Mouse (Mus musculus): ENCODE measurements around the gene Kdm4d. TPM values are rescaled to one million over a fixed set of nuclear protein-coding genes. Genes with fewer than 3 reads are reported as not detected.

The Kdm4d gene
- polyA plus RNA-seq (2014; fragmentation: Nextera tagmentation; extraction: Ambion mirVana), result 0.34 and 0.58 TPM in 2 replicates

- Histone ChIP-seq H3K9ac (ENCODE audit: low read length) (peak within 1 kb of the TSS; percentile 83), H3K27ac (ENCODE audit: low read depth) (peak within 1 kb of the TSS; percentile 72), H3K9me3 (ENCODE audit: control insufficient read depth, low read length) (no peaks in the 10 kb centered on the region), H3K4me2 (ENCODE audit: low read length) (peak within 1 kb of the TSS; percentile 81), H3K4me3 (ENCODE audit: low read depth, low read length) (peak within 1 kb of the TSS; percentile 85), H3K27me3 (replicated peaks; ENCODE audit: control insufficient read depth, insufficient read depth, low read length) (no peaks in the 10 kb centered on the region), H3K4me1 (replicated peaks; ENCODE audit: control insufficient read depth, insufficient read depth, low read length) (peaks cover 11% of the 10 kb centered on the region; the same call in 1 of the 2 replicates), H3K36me3 (ENCODE audit: control insufficient read depth, insufficient read depth, low read length) (peaks cover 35% of the 10 kb centered on the region)
- under 1% methylated on average over 59 of the region's 59 CpGs for WGBS
- DNase-seq (ENCODE audit: low spot score), result peak; percentile 97
- peak; percentile 99 for ATAC-seq (replicated peaks; ENCODE audit: low FRiP score, low TSS enrichment, low read depth)
These were observed at the start of gene Kdm4d, which contains the start of gene Cwc15 for GRCm38 (mm10) chr9:14500023-14500915. TSS of gene Kdm4d (minus strand) at chr9:14500482. TSS of gene Cwc15 (plus strand) at chr9:14500617.

- 73% methylated on average over 11 of the region's 11 CpGs for WGBS
- H3K4me1 ChIP-seq (replicated peaks; ENCODE audit: control insufficient read depth, insufficient read depth, low read length), result peaks cover 6% of the 10 kb centered on the region; the same call in 1 of the 2 replicates
- no peak overlapping the region for H3K27ac ChIP-seq (ENCODE audit: low read depth)
- H3K27me3 ChIP-seq (replicated peaks; ENCODE audit: control insufficient read depth, insufficient read depth, low read length), result no peaks in the 10 kb centered on the region
- 0 out of 2 replicates have a peak, but pooled peaks have one; percentile 32 for ATAC-seq (replicated peaks; ENCODE audit: low FRiP score, low TSS enrichment, low read depth)
- no peak overlapping the region for H3K4me3 ChIP-seq (ENCODE audit: low read depth, low read length)
- H3K9me3 ChIP-seq (ENCODE audit: control insufficient read depth, low read length), result no peaks in the 10 kb centered on the region
- H3K36me3 ChIP-seq (ENCODE audit: control insufficient read depth, insufficient read depth, low read length), result peaks cover 90% of the 10 kb centered on the region
- no peak overlapping the region for H3K9ac ChIP-seq (ENCODE audit: low read length)
- no peak overlapping the region for H3K4me2 ChIP-seq (ENCODE audit: low read length)
- no peak for DNase-seq (ENCODE audit: low spot score)
These were observed 48.1 kb upstream of the Kdm4d start for GRCm38 (mm10) chr9:14548366-14548761.

- Histone ChIP-seq H3K4me3 (ENCODE audit: low read depth, low read length) (no peak overlapping the region), H3K27ac (ENCODE audit: low read depth) (no peak overlapping the region), H3K27me3 (replicated peaks; ENCODE audit: control insufficient read depth, insufficient read depth, low read length) (no peaks in the 10 kb centered on the region), H3K9me3 (ENCODE audit: control insufficient read depth, low read length) (no peaks in the 10 kb centered on the region), H3K4me1 (replicated peaks; ENCODE audit: control insufficient read depth, insufficient read depth, low read length) (peaks cover 6% of the 10 kb centered on the region; the same call in 1 of the 2 replicates), H3K4me2 (ENCODE audit: low read length) (no peak overlapping the region), H3K9ac (ENCODE audit: low read length) (no peak overlapping the region), H3K36me3 (ENCODE audit: control insufficient read depth, insufficient read depth, low read length) (peaks cover 89% of the 10 kb centered on the region)
- no peak for ATAC-seq (replicated peaks; ENCODE audit: low FRiP score, low TSS enrichment, low read depth)
- WGBS, result 61% methylated on average over 12 of the region's 12 CpGs
- DNase-seq (ENCODE audit: low spot score), result no peak
These were observed 47.5 kb upstream of the Kdm4d start for GRCm38 (mm10) chr9:14547584-14548365.

GRCm38 (mm10) chr9:14544034-14544757 lies 43.9 kb upstream of the Kdm4d start:
- Histone ChIP-seq H3K4me3 (ENCODE audit: low read depth, low read length) (no peak overlapping the region), H3K9me3 (ENCODE audit: control insufficient read depth, low read length) (no peaks in the 10 kb centered on the region), H3K4me1 (replicated peaks; ENCODE audit: control insufficient read depth, insufficient read depth, low read length) (peaks cover 6% of the 10 kb centered on the region; the same call in 1 of the 2 replicates), H3K27ac (ENCODE audit: low read depth) (no peak overlapping the region), H3K9ac (ENCODE audit: low read length) (no peak overlapping the region), H3K27me3 (replicated peaks; ENCODE audit: control insufficient read depth, insufficient read depth, low read length) (no peaks in the 10 kb centered on the region), H3K4me2 (ENCODE audit: low read length) (no peak overlapping the region), H3K36me3 (ENCODE audit: control insufficient read depth, insufficient read depth, low read length) (peaks cover 86% of the 10 kb centered on the region)
- DNase-seq (ENCODE audit: low spot score) (no peak), ATAC-seq (replicated peaks; ENCODE audit: low FRiP score, low TSS enrichment, low read depth) (no peak)
- WGBS, result 73% methylated on average over 9 of the region's 9 CpGs

GRCm38 (mm10) chr9:14534833-14535456 lies 34.7 kb upstream of the Kdm4d start:
- 74% methylated on average over 9 of the region's 9 CpGs for WGBS
- H3K4me2 ChIP-seq (ENCODE audit: low read length), result no peak overlapping the region
- no peaks in the 10 kb centered on the region for H3K27me3 ChIP-seq (replicated peaks; ENCODE audit: control insufficient read depth, insufficient read depth, low read length)
- no peak overlapping the region for H3K9ac ChIP-seq (ENCODE audit: low read length)
- H3K36me3 ChIP-seq (ENCODE audit: control insufficient read depth, insufficient read depth, low read length), result peaks cover 8% of the 10 kb centered on the region; the same call in 1 of the 2 replicates
- H3K9me3 ChIP-seq (ENCODE audit: control insufficient read depth, low read length), result no peaks in the 10 kb centered on the region
- H3K4me3 ChIP-seq (ENCODE audit: low read depth, low read length), result no peak overlapping the region
- DNase-seq (ENCODE audit: low spot score) (no peak), ATAC-seq (replicated peaks; ENCODE audit: low FRiP score, low TSS enrichment, low read depth) (no peak)
- no peak overlapping the region for H3K27ac ChIP-seq (ENCODE audit: low read depth)
- no peaks in the 10 kb centered on the region for H3K4me1 ChIP-seq (replicated peaks; ENCODE audit: control insufficient read depth, insufficient read depth, low read length)

GRCm38 (mm10) chr9:14533659-14534058 lies 33.4 kb upstream of the Kdm4d start:
- no peak overlapping the region for H3K4me3 ChIP-seq (ENCODE audit: low read depth, low read length)
- H3K4me1 ChIP-seq (replicated peaks; ENCODE audit: control insufficient read depth, insufficient read depth, low read length), result no peaks in the 10 kb centered on the region
- WGBS, result 88% methylated on average over 2 of the region's 2 CpGs
- H3K27ac ChIP-seq (ENCODE audit: low read depth), result no peak overlapping the region
- DNase-seq (ENCODE audit: low spot score) (no peak), ATAC-seq (replicated peaks; ENCODE audit: low FRiP score, low TSS enrichment, low read depth) (no peak)
- no peak overlapping the region for H3K4me2 ChIP-seq (ENCODE audit: low read length)
- no peak overlapping the region for H3K9ac ChIP-seq (ENCODE audit: low read length)
- no peaks in the 10 kb centered on the region for H3K9me3 ChIP-seq (ENCODE audit: control insufficient read depth, low read length)
- H3K36me3 ChIP-seq (ENCODE audit: control insufficient read depth, insufficient read depth, low read length), result no peaks in the 10 kb centered on the region
- no peaks in the 10 kb centered on the region for H3K27me3 ChIP-seq (replicated peaks; ENCODE audit: control insufficient read depth, insufficient read depth, low read length)

GRCm38 (mm10) chr9:14532283-14532682 lies 32.0 kb upstream of the Kdm4d start:
- Histone ChIP-seq H3K4me2 (ENCODE audit: low read length) (no peak overlapping the region), H3K27me3 (replicated peaks; ENCODE audit: control insufficient read depth, insufficient read depth, low read length) (no peaks in the 10 kb centered on the region), H3K36me3 (ENCODE audit: control insufficient read depth, insufficient read depth, low read length) (no peaks in the 10 kb centered on the region), H3K4me3 (ENCODE audit: low read depth, low read length) (no peak overlapping the region), H3K9ac (ENCODE audit: low read length) (no peak overlapping the region), H3K27ac (ENCODE audit: low read depth) (no peak overlapping the region), H3K4me1 (replicated peaks; ENCODE audit: control insufficient read depth, insufficient read depth, low read length) (no peaks in the 10 kb centered on the region), H3K9me3 (ENCODE audit: control insufficient read depth, low read length) (no peaks in the 10 kb centered on the region)
- no peak for ATAC-seq (replicated peaks; ENCODE audit: low FRiP score, low TSS enrichment, low read depth)
- WGBS, result 59% methylated on average over 3 of the region's 3 CpGs
- no peak for DNase-seq (ENCODE audit: low spot score)

GRCm38 (mm10) chr9:14530004-14530403 lies 29.7 kb upstream of the Kdm4d start:
- Histone ChIP-seq H3K27ac (ENCODE audit: low read depth) (no peak overlapping the region), H3K36me3 (ENCODE audit: control insufficient read depth, insufficient read depth, low read length) (no peaks in the 10 kb centered on the region), H3K4me1 (replicated peaks; ENCODE audit: control insufficient read depth, insufficient read depth, low read length) (no peaks in the 10 kb centered on the region), H3K27me3 (replicated peaks; ENCODE audit: control insufficient read depth, insufficient read depth, low read length) (no peaks in the 10 kb centered on the region), H3K9me3 (ENCODE audit: control insufficient read depth, low read length) (no peaks in the 10 kb centered on the region), H3K9ac (ENCODE audit: low read length) (no peak overlapping the region), H3K4me2 (ENCODE audit: low read length) (no peak overlapping the region), H3K4me3 (ENCODE audit: low read depth, low read length) (no peak overlapping the region)
- 56% methylated on average over 5 of the region's 5 CpGs for WGBS
- DNase-seq (ENCODE audit: low spot score) (no peak), ATAC-seq (replicated peaks; ENCODE audit: low FRiP score, low TSS enrichment, low read depth) (0 out of 2 replicates have a peak, but pooled peaks have one; percentile 38)

All from intestine, embryonic 14.5 days (tissue).